Mouse (Mus musculus): ENCODE results near the gene Dhx33.

- no peak for TF ChIP-seq POLR2AphosphoS2 (IDR thresholded peaks at IDR 0.05; ENCODE audit: insufficient read length, low read depth)
- no peak for TF ChIP-seq POLR2A (IDR thresholded peaks at IDR 0.05; ENCODE audit: insufficient read length, low read depth)
Measured at GRCm38 (mm10) chr11:71028280-71028679, 24.0 kb upstream of the Dhx33 start.
